Mouse (Mus musculus): ENCODE data around the gene Neo1. TPM values are rescaled to one million over a fixed set of nuclear protein-coding genes. Genes with fewer than 3 reads are reported as not detected.

Neo1 gene
- total and polyA plus RNA-seq, 2 experiments from 2014 or later = 18.5 to 79.7 TPM

GRCm38 (mm10) chr9:58859080-58859635, 177.1 kb downstream of the Neo1 start:
- ATAC-seq (ENCODE audit: insufficient read depth, low read depth) = no peak
- no peak for DNase-seq (ENCODE audit: low spot score)
- Histone ChIP-seq H3K9ac (replicated peaks; ENCODE audit: low read depth, low read length) (no peak overlapping the region), H3K36me3 (replicated peaks; ENCODE audit: control insufficient read depth, insufficient read depth, low read length) (no peaks in the 10 kb centered on the region), H3K4me2 (ENCODE audit: low read depth, low read length) (peak overlapping the region; percentile 18; the same call in 1 of the 2 replicates), H3K27ac (ENCODE audit: low read depth) (no peak overlapping the region), H3K4me1 (ENCODE audit: control insufficient read depth, insufficient read depth) (no peaks in the 10 kb centered on the region), H3K27me3 (ENCODE audit: control insufficient read depth, insufficient read depth, low read length) (0 out of 2 replicates have a peak, but pooled peaks cover 8% of the 10 kb centered on the region), H3K9me3 (replicated peaks; ENCODE audit: control insufficient read depth, low read length) (no peaks in the 10 kb centered on the region), H3K4me3 (ENCODE audit: low read depth, low read length) (no peak overlapping the region)
- WGBS = 56% methylated on average over 30 of the region's 30 CpGs
- TF ChIP-seq EP300 (IDR thresholded peaks at IDR 0.05; ENCODE audit: low read depth) (no peak), CTCF (IDR thresholded peaks at IDR 0.05; ENCODE audit: low read depth) (no peak)

GRCm38 (mm10) chr9:58854931-58855330, 181.3 kb downstream of the Neo1 start:
- Histone ChIP-seq H3K9me3 (replicated peaks; ENCODE audit: control insufficient read depth, low read length) (no peaks in the 10 kb centered on the region), H3K9ac (replicated peaks; ENCODE audit: low read depth, low read length) (no peak overlapping the region), H3K27me3 (ENCODE audit: control insufficient read depth, insufficient read depth, low read length) (0 out of 2 replicates have a peak, but pooled peaks cover 6% of the 10 kb centered on the region), H3K4me3 (ENCODE audit: low read depth, low read length) (no peak overlapping the region), H3K4me1 (ENCODE audit: control insufficient read depth, insufficient read depth) (no peaks in the 10 kb centered on the region), H3K4me2 (ENCODE audit: low read depth, low read length) (no peak overlapping the region), H3K27ac (ENCODE audit: low read depth) (no peak overlapping the region), H3K36me3 (replicated peaks; ENCODE audit: control insufficient read depth, insufficient read depth, low read length) (no peaks in the 10 kb centered on the region)
- no peak for TF ChIP-seq CTCF (IDR thresholded peaks at IDR 0.05; ENCODE audit: low read depth)
- TF ChIP-seq EP300 (IDR thresholded peaks at IDR 0.05; ENCODE audit: low read depth) = no peak
- WGBS = 64% methylated on average over 3 of the region's 3 CpGs
- no peak for ATAC-seq (ENCODE audit: insufficient read depth, low read depth)
- no peak for DNase-seq (ENCODE audit: low spot score)

GRCm38 (mm10) chr9:58849576-58850315, 186.5 kb downstream of the Neo1 start:
- no peak for ATAC-seq (ENCODE audit: insufficient read depth, low read depth)
- Histone ChIP-seq H3K4me3 (ENCODE audit: low read depth, low read length) (no peak overlapping the region), H3K27me3 (ENCODE audit: control insufficient read depth, insufficient read depth, low read length) (no peaks in the 10 kb centered on the region), H3K9ac (replicated peaks; ENCODE audit: low read depth, low read length) (no peak overlapping the region), H3K9me3 (replicated peaks; ENCODE audit: control insufficient read depth, low read length) (no peaks in the 10 kb centered on the region), H3K4me1 (ENCODE audit: control insufficient read depth, insufficient read depth) (peaks cover 10% of the 10 kb centered on the region), H3K4me2 (ENCODE audit: low read depth, low read length) (no peak overlapping the region), H3K36me3 (replicated peaks; ENCODE audit: control insufficient read depth, insufficient read depth, low read length) (no peaks in the 10 kb centered on the region), H3K27ac (ENCODE audit: low read depth) (no peak overlapping the region)
- DNase-seq (ENCODE audit: low spot score) = no peak
- 75% methylated on average over 13 of the region's 13 CpGs for WGBS
- no peak for TF ChIP-seq EP300 (IDR thresholded peaks at IDR 0.05; ENCODE audit: low read depth)
- TF ChIP-seq CTCF (IDR thresholded peaks at IDR 0.05; ENCODE audit: low read depth) = no peak

GRCm38 (mm10) chr9:58847676-58848075, 188.6 kb downstream of the Neo1 start:
- Histone ChIP-seq H3K9me3 (replicated peaks; ENCODE audit: control insufficient read depth, low read length) (no peaks in the 10 kb centered on the region), H3K9ac (replicated peaks; ENCODE audit: low read depth, low read length) (no peak overlapping the region), H3K4me1 (ENCODE audit: control insufficient read depth, insufficient read depth) (peaks cover 16% of the 10 kb centered on the region), H3K4me2 (ENCODE audit: low read depth, low read length) (peak overlapping the region; percentile 21; the same call in 1 of the 2 replicates), H3K27ac (ENCODE audit: low read depth) (0 out of 2 replicates have a peak overlapping the region, but pooled peaks have one; percentile 10), H3K4me3 (ENCODE audit: low read depth, low read length) (no peak overlapping the region), H3K36me3 (replicated peaks; ENCODE audit: control insufficient read depth, insufficient read depth, low read length) (no peaks in the 10 kb centered on the region), H3K27me3 (ENCODE audit: control insufficient read depth, insufficient read depth, low read length) (no peaks in the 10 kb centered on the region)
- peak; percentile 73 for DNase-seq (ENCODE audit: low spot score)
- WGBS = 27% methylated on average over 7 of the region's 7 CpGs
- ATAC-seq (ENCODE audit: insufficient read depth, low read depth) = peak; percentile 92
- TF ChIP-seq EP300 (IDR thresholded peaks at IDR 0.05; ENCODE audit: low read depth) = no peak
- no peak for TF ChIP-seq CTCF (IDR thresholded peaks at IDR 0.05; ENCODE audit: low read depth)

- no peak for TF ChIP-seq EP300 (IDR thresholded peaks at IDR 0.05; ENCODE audit: low read depth)
- TF ChIP-seq CTCF (IDR thresholded peaks at IDR 0.05; ENCODE audit: low read depth) = no peak
- 2% methylated on average over 3 of the region's 3 CpGs for WGBS
- H3K27ac ChIP-seq (ENCODE audit: low read depth) = 0 out of 2 replicates have a peak overlapping the region, but pooled peaks have one; percentile 10
- no peaks in the 10 kb centered on the region for H3K9me3 ChIP-seq (replicated peaks; ENCODE audit: control insufficient read depth, low read length)
- H3K4me2 ChIP-seq (ENCODE audit: low read depth, low read length) = no peak overlapping the region
- no peak for ATAC-seq (ENCODE audit: insufficient read depth, low read depth)
- H3K4me3 ChIP-seq (ENCODE audit: low read depth, low read length) = no peak overlapping the region
- no peak for DNase-seq (ENCODE audit: low spot score)
- no peaks in the 10 kb centered on the region for H3K27me3 ChIP-seq (ENCODE audit: control insufficient read depth, insufficient read depth, low read length)
- no peak overlapping the region for H3K9ac ChIP-seq (replicated peaks; ENCODE audit: low read depth, low read length)
- peaks cover 23% of the 10 kb centered on the region for H3K4me1 ChIP-seq (ENCODE audit: control insufficient read depth, insufficient read depth)
- no peaks in the 10 kb centered on the region for H3K36me3 ChIP-seq (replicated peaks; ENCODE audit: control insufficient read depth, insufficient read depth, low read length)
Observed at GRCm38 (mm10) chr9:58847008-58847407, 189.2 kb downstream of the Neo1 start.

Measured in heart, postnatal 0 days (tissue).